Mouse (Mus musculus) hindbrain, embryonic 11.5 days (tissue): ENCODE measurements at regions not wholly inside any gene's neighbourhood (a gene's known extent, or its start where the extent isn't known, plus 50 kb on each side); places are given as distances from the start of the nearest gene placed in this dataset.
A peak's percentile ranks its signal among the peaks of the same experiment; 100 is the strongest.

Experiments used
- ATAC-seq: fragments of 200-750 bp; cut with Nextera tagmentation; 2 replicates; pipeline ENCODE4 v1.8.0; 2017; ENCODE audit warnings: mild to moderate bottlenecking, moderate TSS enrichment, moderate library complexity; ENCODE audit not compliant: low FRiP score
- DNase-seq: peaks from one replicate; pipeline ENCODE4 v3.0.0-alpha.2; 2015; ENCODE audit warnings: low spot score
- H3K27ac ChIP-seq: fragments of 300-500 bp; sonication (generic); 2 replicates; pipeline ENCODE4 v1.5.1; 2014; ENCODE audit warnings: mild to moderate bottlenecking, low read depth, low read length
- H3K27me3 ChIP-seq: fragments of 300-500 bp; sonication (generic); 2 replicates; pipeline ENCODE4 v1.6.1; 2014; ENCODE audit warnings: mild to moderate bottlenecking, low read length, moderate library complexity, mixed read lengths; ENCODE audit not compliant: control insufficient read depth, insufficient read depth
- H3K36me3 ChIP-seq: fragments of 300-500 bp; sonication (generic); 2 replicates; pipeline ENCODE4 v1.6.1; 2014; ENCODE audit warnings: mild to moderate bottlenecking, low read length, moderate library complexity, mixed read lengths; ENCODE audit not compliant: control insufficient read depth, insufficient read depth
- H3K4me1 ChIP-seq: fragments of 300-500 bp; sonication (generic); replicated peaks from 2 replicates; pipeline ENCODE4 v1.6.1; 2014; ENCODE audit warnings: low read length, mixed read lengths; ENCODE audit not compliant: control insufficient read depth, insufficient read depth
- H3K4me2 ChIP-seq: fragments of 300-500 bp; sonication (generic); replicated peaks from 2 replicates; pipeline ENCODE4 v1.6.1; 2014; ENCODE audit warnings: mild to moderate bottlenecking, low read depth, low read length
- H3K4me3 ChIP-seq: fragments of 300-500 bp; sonication (generic); 2 replicates; pipeline ENCODE4 v1.5.1; 2014; ENCODE audit warnings: low read depth, low read length
- H3K9ac ChIP-seq: fragments of 300-500 bp; sonication (generic); 2 replicates; pipeline ENCODE4 v1.6.1; 2014; ENCODE audit warnings: low read depth, low read length
- H3K9me3 ChIP-seq: fragments of 300-500 bp; sonication (generic); 2 replicates; pipeline ENCODE4 v1.6.1; 2016; ENCODE audit warnings: low read length; ENCODE audit not compliant: control insufficient read depth
- WGBS: fragments of 180-500 bp; shearing (Covaris S2); extraction: QIAGEN DNeasy Blood & Tissue Kit; methylation state at CpG from one replicate; pipeline ENCODE4 v1.1.7; 2014; 5-methylcytosine and 5-hydroxymethylcytosine counted together

GRCm38 (mm10) chr9:49906306-49906705 is 107.6 kb upstream of the Ncam1 start:
- no peaks in the 10 kb centered on the region for H3K4me1 ChIP-seq
- no peaks in the 10 kb centered on the region for H3K36me3 ChIP-seq
- ATAC-seq = no peak
- H3K9ac ChIP-seq = no peak overlapping the region
- no peak overlapping the region for H3K4me2 ChIP-seq
- H3K27ac ChIP-seq = no peak overlapping the region
- no peak for DNase-seq
- H3K9me3 ChIP-seq = no peaks in the 10 kb centered on the region
- H3K27me3 ChIP-seq = no peaks in the 10 kb centered on the region
- no peak overlapping the region for H3K4me3 ChIP-seq
- 71% methylated on average over 4 of the region's 4 CpGs for WGBS

- 86% methylated on average over 4 of the region's 4 CpGs for WGBS
- no peaks in the 10 kb centered on the region for H3K4me1 ChIP-seq
- no peaks in the 10 kb centered on the region for H3K36me3 ChIP-seq
- no peak overlapping the region for H3K4me3 ChIP-seq
- DNase-seq (no peak), ATAC-seq (no peak)
- no peaks in the 10 kb centered on the region for H3K27me3 ChIP-seq
- H3K4me2 ChIP-seq = no peak overlapping the region
- no peak overlapping the region for H3K27ac ChIP-seq
- no peaks in the 10 kb centered on the region for H3K9me3 ChIP-seq
- no peak overlapping the region for H3K9ac ChIP-seq
These were observed 107.0 kb upstream of the Ncam1 start for GRCm38 (mm10) chr9:49905703-49906102.

GRCm38 (mm10) chr9:49898947-49899346 is 100.2 kb upstream of the Ncam1 start:
- WGBS = 93% methylated on average over 5 of the region's 5 CpGs
- H3K9ac ChIP-seq = no peak overlapping the region
- ATAC-seq = no peak

GRCm38 (mm10) chr9:49884516-49885343 is 86.0 kb upstream of the Ncam1 start:
- Histone ChIP-seq H3K9ac (no peak overlapping the region), H3K27ac (no peak overlapping the region), H3K4me2 (no peak overlapping the region), H3K4me3 (no peak overlapping the region), H3K27me3 (no peaks in the 10 kb centered on the region), H3K4me1 (no peaks in the 10 kb centered on the region), H3K36me3 (no peaks in the 10 kb centered on the region), H3K9me3 (no peaks in the 10 kb centered on the region)
- 80% methylated on average over 12 of the region's 12 CpGs for WGBS
- no peak for ATAC-seq
- DNase-seq = no peak

More at GRCm38 (mm10) chr9:49898947-49899346, 100.2 kb upstream of the Ncam1 start:
- Histone ChIP-seq H3K36me3 (no peaks in the 10 kb centered on the region), H3K4me1 (no peaks in the 10 kb centered on the region), H3K27ac (no peak overlapping the region), H3K4me3 (no peak overlapping the region), H3K9me3 (no peaks in the 10 kb centered on the region), H3K4me2 (no peak overlapping the region), H3K27me3 (no peaks in the 10 kb centered on the region)
- DNase-seq = no peak

GRCm38 (mm10) chr9:49879361-49880128 is 80.8 kb upstream of the Ncam1 start:
- Histone ChIP-seq H3K36me3 (no peaks in the 10 kb centered on the region), H3K9ac (no peak overlapping the region), H3K4me3 (no peak overlapping the region), H3K4me1 (no peaks in the 10 kb centered on the region), H3K27ac (no peak overlapping the region), H3K4me2 (no peak overlapping the region), H3K9me3 (no peaks in the 10 kb centered on the region), H3K27me3 (no peaks in the 10 kb centered on the region)
- ATAC-seq (peak; percentile 92), DNase-seq (peak; percentile 59)
- WGBS = 9% methylated on average over 3 of the region's 3 CpGs

- DNase-seq (no peak), ATAC-seq (no peak)
- H3K4me2 ChIP-seq = no peak overlapping the region
- WGBS = 90% methylated on average over 2 of the region's 2 CpGs
- no peaks in the 10 kb centered on the region for H3K9me3 ChIP-seq
- H3K27me3 ChIP-seq = no peaks in the 10 kb centered on the region
- no peak overlapping the region for H3K4me3 ChIP-seq
- no peaks in the 10 kb centered on the region for H3K4me1 ChIP-seq
- H3K9ac ChIP-seq = no peak overlapping the region
- no peak overlapping the region for H3K27ac ChIP-seq
- no peaks in the 10 kb centered on the region for H3K36me3 ChIP-seq
These were observed 76.2 kb upstream of the Ncam1 start for GRCm38 (mm10) chr9:49874881-49875280.

GRCm38 (mm10) chr9:49873550-49873949 is 74.8 kb upstream of the Ncam1 start:
- ATAC-seq (peak; percentile 97), DNase-seq (peak; percentile 72)
- H3K4me1 ChIP-seq = no peaks in the 10 kb centered on the region
- H3K9me3 ChIP-seq = no peaks in the 10 kb centered on the region
- peak overlapping the region; percentile 36; the same call in 1 of the 2 replicates for H3K9ac ChIP-seq
- H3K27ac ChIP-seq = peak overlapping the region; percentile 31
- H3K4me2 ChIP-seq = peak overlapping the region; percentile 15
- 0% methylated on average over 3 of the region's 3 CpGs for WGBS
- H3K4me3 ChIP-seq = peak overlapping the region; percentile 13; the same call in 1 of the 2 replicates
- H3K27me3 ChIP-seq = no peaks in the 10 kb centered on the region
- no peaks in the 10 kb centered on the region for H3K36me3 ChIP-seq

- no peak for DNase-seq
- WGBS = 79% methylated on average over 3 of the region's 3 CpGs
- H3K4me1 ChIP-seq = no peaks in the 10 kb centered on the region
- no peaks in the 10 kb centered on the region for H3K27me3 ChIP-seq
- H3K36me3 ChIP-seq = no peaks in the 10 kb centered on the region
- no peak overlapping the region for H3K9ac ChIP-seq
- H3K9me3 ChIP-seq = no peaks in the 10 kb centered on the region
- H3K27ac ChIP-seq = no peak overlapping the region
- ATAC-seq = no peak
- H3K4me2 ChIP-seq = no peak overlapping the region
- no peak overlapping the region for H3K4me3 ChIP-seq
These were observed 52.8 kb upstream of the Ncam1 start for GRCm38 (mm10) chr9:49851522-49851921.
